Mouse (Mus musculus): Measurements from ENCODE around the gene Reep6.

DNA sequence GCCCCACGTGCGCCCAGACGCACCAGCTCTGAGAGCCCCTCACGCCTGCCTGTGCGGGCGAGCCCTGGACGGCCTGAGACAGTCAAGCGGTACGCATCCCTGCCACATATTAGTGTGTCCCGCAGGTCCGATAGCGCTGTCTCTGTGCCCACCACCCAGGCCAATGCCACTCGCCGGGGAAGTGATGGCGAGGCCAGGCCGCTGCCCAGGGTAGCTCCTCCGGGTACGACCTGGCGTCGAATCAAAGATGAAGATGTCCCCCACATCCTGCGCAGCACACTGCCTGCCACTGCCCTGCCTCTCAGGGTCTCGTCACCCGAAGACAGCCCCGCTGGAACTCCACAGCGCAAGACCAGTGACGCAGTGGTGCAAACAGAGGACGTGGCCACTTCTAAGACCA lies 14.4 kb upstream of the Reep6 start:
- no peak for TF ChIP-seq POLR2A (IDR thresholded peaks at IDR 0.05; ENCODE audit: low read depth, low read length)
- no peak for TF ChIP-seq CTCF (IDR thresholded peaks at IDR 0.05; ENCODE audit: borderline replicate concordance, insufficient read depth, low read length)

All from embryonic fibroblast, embryonic 13.5 days (primary cell).